Mouse (Mus musculus) thymus, adult 2 months (tissue): ENCODE results near the gene Stard7. TPM values are rescaled to one million over a fixed set of nuclear protein-coding genes. Genes with fewer than 3 reads are reported as not detected.

Experiments
- DNase-seq: peaks from one replicate; pipeline ENCODE4 v3.0.0; 2021
- H3K27ac ChIP-seq: fragments of 200-500 bp; 2 replicates; pipeline ENCODE4 v1.5.1; 2012; ENCODE audit warnings: low read length, control low read depth; ENCODE audit not compliant: control insufficient read depth, insufficient read depth
- H3K27me3 ChIP-seq: fragments of 200-500 bp; 2 replicates; pipeline ENCODE4 v1.6.1; 2012; ENCODE audit warnings: mild to moderate bottlenecking, low read length, moderate library complexity, mixed read lengths; ENCODE audit not compliant: control insufficient read depth, insufficient read depth
- H3K36me3 ChIP-seq: fragments of 200-500 bp; 2 replicates; pipeline ENCODE4 v1.6.1; 2012; ENCODE audit warnings: mild to moderate bottlenecking, low read length, moderate library complexity; ENCODE audit not compliant: control insufficient read depth, insufficient read depth
- H3K4me1 ChIP-seq: fragments of 200-500 bp; replicated peaks from 2 replicates; pipeline ENCODE4 v1.6.1; 2012; ENCODE audit warnings: low read length; ENCODE audit not compliant: control insufficient read depth, insufficient read depth
- H3K4me3 ChIP-seq: fragments of 200-500 bp; 2 replicates; pipeline ENCODE4 v1.5.1; 2012; ENCODE audit warnings: mild to moderate bottlenecking, low read length, control low read depth, moderate library complexity; ENCODE audit not compliant: control insufficient read depth, insufficient read depth
- CTCF ChIP-seq: fragments of 200-500 bp; IDR thresholded peaks from 2 replicates; pipeline ENCODE4 v1.5.1; 2012; ENCODE audit warnings: mild to moderate bottlenecking, control low read depth, low read length, moderate library complexity, borderline replicate concordance; ENCODE audit not compliant: control insufficient read depth, poor library complexity, insufficient read depth; ENCODE audit errors: extremely low read depth
- POLR2A ChIP-seq: fragments of 200-500 bp; IDR thresholded peaks from 2 replicates; pipeline ENCODE4 v1.6.1; 2012; ENCODE audit warnings: mild to moderate bottlenecking, low read length, control low read depth, moderate library complexity; ENCODE audit not compliant: control insufficient read depth, poor library complexity, insufficient read depth; ENCODE audit errors: extremely low read depth
- WGBS: fragments of 180-500 bp; shearing (Covaris S2); methylation state at CpG from one replicate; pipeline ENCODE4 v1.1.7; 2018; 5-methylcytosine and 5-hydroxymethylcytosine counted together
- polyA plus RNA-seq: library from polyadenylated mRNA; depleted of rRNA; stranded (reverse); fragments of >200 nt; gene quantifications from 2 replicates; pipeline ENCODE4 v1.2.3, GENCODE M21; 2012; rRNA removed

Stard7 gene
- polyA plus RNA-seq, 1 experiment, result 55.8 TPM

DNA sequence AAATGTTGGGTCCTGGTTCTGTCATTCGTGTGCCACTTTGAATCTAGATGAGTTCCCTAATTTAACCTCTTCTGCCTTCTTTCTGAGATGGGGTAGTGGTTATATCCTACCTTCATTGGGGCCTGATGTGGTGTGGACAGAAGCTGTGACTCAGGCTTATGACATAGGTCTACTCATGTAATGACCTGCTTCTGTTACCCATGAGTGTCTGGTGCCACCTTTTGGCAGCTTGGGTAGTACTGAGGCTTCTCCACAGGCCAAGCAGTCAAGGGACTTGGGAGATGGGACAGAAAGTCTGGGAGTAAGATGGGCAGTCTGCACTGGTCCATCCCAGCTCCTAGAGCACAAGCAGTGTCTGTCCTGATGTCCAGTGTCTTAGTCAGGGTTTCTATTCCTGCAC, 76.3 kb downstream of the Stard7 start:
- Histone ChIP-seq H3K4me1 (no peaks in the 10 kb centered on the region), H3K36me3 (no peaks in the 10 kb centered on the region), H3K27ac (no peak overlapping the region), H3K27me3 (no peaks in the 10 kb centered on the region), H3K4me3 (no peak overlapping the region)
- 43% methylated on average over 1 of the region's 1 CpGs for WGBS
- TF ChIP-seq CTCF, result no peak
- TF ChIP-seq POLR2A, result no peak
- no peak for DNase-seq

GRCm38 (mm10) chr2:127347147-127347985, 77.3 kb downstream of the Stard7 start:
- no peak overlapping the region for H3K4me3 ChIP-seq
- H3K36me3 ChIP-seq, result no peaks in the 10 kb centered on the region
- no peaks in the 10 kb centered on the region for H3K27me3 ChIP-seq
- no peak overlapping the region for H3K27ac ChIP-seq
- 88% methylated on average over 13 of the region's 13 CpGs for WGBS
- no peak for DNase-seq
- TF ChIP-seq CTCF (no peak), POLR2A (no peak)
- no peaks in the 10 kb centered on the region for H3K4me1 ChIP-seq

Other genes with a start within 250 kb of the Stard7 start
- 9.1 and 12.1 TPM in 2 replicates for gene Blvra, start 199.6 kb upstream of the Stard7 start, polyA plus RNA-seq
- 19.1 and 24.1 TPM in 2 replicates for gene Ncaph, start 136.3 kb upstream of the Stard7 start, polyA plus RNA-seq
- 24.6 and 25.4 TPM in 2 replicates for gene Itpripl1, start 126.8 kb upstream of the Stard7 start, polyA plus RNA-seq
- gene 1810024B03Rik, start 61.9 kb upstream of the Stard7 start, polyA plus RNA-seq, result 0.96 and 1.3 TPM in 2 replicates
- 92.5 and 109 TPM in 2 replicates for gene Snrnp200, start 61.8 kb upstream of the Stard7 start, polyA plus RNA-seq
- 95.3 and 107 TPM in 2 replicates for gene Ciao1, start 22.4 kb upstream of the Stard7 start, polyA plus RNA-seq
- gene Tmem127, start 22.3 kb upstream of the Stard7 start, polyA plus RNA-seq, result 140 and 143 TPM in 2 replicates
- 163 and 212 TPM in 2 replicates for gene Dusp2, start 65.9 kb downstream of the Stard7 start, polyA plus RNA-seq
- gene Astl, start 68.4 kb downstream of the Stard7 start, polyA plus RNA-seq, result 0.20 and 0.31 TPM in 2 replicates
- gene Adra2b, start 93.0 kb downstream of the Stard7 start, polyA plus RNA-seq, result 0.13 and 0.20 TPM in 2 replicates
- 0.31 and 0.85 TPM in 2 replicates for gene Gpat2, start 155.0 kb downstream of the Stard7 start, polyA plus RNA-seq
- gene Fahd2a, start 174.3 kb downstream of the Stard7 start, polyA plus RNA-seq, result 13.4 and 17.0 TPM in 2 replicates